Mouse (Mus musculus) monocyte, adult 2 months (primary cell): ENCODE measurements around the gene Tuba1c.
"Not testable (repeated sequence)": the region's sequence is repeated elsewhere in the genome, so short reads cannot be mapped to it uniquely, and the experiment has no call there.

Source experiments
- DNase-seq, 2 experiments: peaks; one replicate each; pipeline ENCODE4 v3.0.0; 2022; ENCODE audit warnings: low spot score in 2 of 2, low read depth in 1 of 2

Tuba1c gene

GRCm38 (mm10) chr15:99055040-99055439 lies 25.3 kb downstream of the Tuba1c start, which contains the start of gene Prph:
Gene Prph, plus strand, starts transcription at chr15:99055174.
- no peak for DNase-seq

- no peak for DNase-seq
These were observed 25.8 kb downstream of the Tuba1c start for GRCm38 (mm10) chr15:99055511-99055961.

GRCm38 (mm10) chr15:99056332-99056731 lies 26.6 kb downstream of the Tuba1c start:
- DNase-seq, result no peak

- DNase-seq, result no peak
These were observed 36.0 kb downstream of the Tuba1c start for GRCm38 (mm10) chr15:99065557-99066165.

- no peak for DNase-seq
These were observed 42.3 kb downstream of the Tuba1c start for GRCm38 (mm10) chr15:99071988-99072387.

- no peak for DNase-seq
These were observed 44.4 kb downstream of the Tuba1c start, which contains the start of gene Troap for GRCm38 (mm10) chr15:99074019-99074599. Gene Troap, plus strand, starts transcription at chr15:99074575.

GRCm38 (mm10) chr15:99074600-99075333 lies 45.1 kb downstream of the Tuba1c start:
- peak; percentile 93 to 95 for DNase-seq

GRCm38 (mm10) chr15:99076011-99076410 lies 46.3 kb downstream of the Tuba1c start:
- DNase-seq, result not testable (repeated sequence)

- DNase-seq, result no peak
These were observed 48.7 kb downstream of the Tuba1c start for GRCm38 (mm10) chr15:99078181-99078910.

GRCm38 (mm10) chr15:99079804-99080203 lies 50.1 kb downstream of the Tuba1c start:
- no peak for DNase-seq

- DNase-seq, result no peak
These were observed 52.6 kb downstream of the Tuba1c start for GRCm38 (mm10) chr15:99082322-99082721.

GRCm38 (mm10) chr15:99082840-99083239 lies 53.1 kb downstream of the Tuba1c start:
- DNase-seq, result no peak

- DNase-seq, result no peak
These were observed 53.6 kb downstream of the Tuba1c start for GRCm38 (mm10) chr15:99083258-99083657.

GRCm38 (mm10) chr15:99083867-99084557 lies 54.3 kb downstream of the Tuba1c start:
- DNase-seq, result no peak

GRCm38 (mm10) chr15:99084618-99085017 lies 54.9 kb downstream of the Tuba1c start:
- no peak for DNase-seq

- DNase-seq, result no peak
These were observed 56.3 kb downstream of the Tuba1c start for GRCm38 (mm10) chr15:99085997-99086396.

GRCm38 (mm10) chr15:99087253-99088075 lies 57.8 kb downstream of the Tuba1c start, which contains the start of gene C1ql4:
Gene C1ql4, minus strand, starts transcription at chr15:99087817.
- DNase-seq, result no peak
